Mouse (Mus musculus) ovary, postnatal 10 days (tissue): ENCODE measurements around the gene Snx4.
A peak's percentile ranks its signal among the peaks of the same experiment; 100 is the strongest.
"Not testable (repeated sequence)": the region's sequence is repeated elsewhere in the genome, so short reads cannot be mapped to it uniquely, and the experiment has no call there.

Experiments
- DNase-seq: peaks from one replicate; pipeline ENCODE4 v3.0.0; 2022; ENCODE audit warnings: low spot score

The Snx4 gene

GRCm38 (mm10) chr16:33251194-33252051 lies at the start of gene Snx4:
Gene Snx4, plus strand, starts transcription at chr16:33251442.
- peak; percentile 90 for DNase-seq

- no peak for DNase-seq
These were observed 40.4 kb upstream of the Snx4 start for GRCm38 (mm10) chr16:33210812-33211211.

DNA sequence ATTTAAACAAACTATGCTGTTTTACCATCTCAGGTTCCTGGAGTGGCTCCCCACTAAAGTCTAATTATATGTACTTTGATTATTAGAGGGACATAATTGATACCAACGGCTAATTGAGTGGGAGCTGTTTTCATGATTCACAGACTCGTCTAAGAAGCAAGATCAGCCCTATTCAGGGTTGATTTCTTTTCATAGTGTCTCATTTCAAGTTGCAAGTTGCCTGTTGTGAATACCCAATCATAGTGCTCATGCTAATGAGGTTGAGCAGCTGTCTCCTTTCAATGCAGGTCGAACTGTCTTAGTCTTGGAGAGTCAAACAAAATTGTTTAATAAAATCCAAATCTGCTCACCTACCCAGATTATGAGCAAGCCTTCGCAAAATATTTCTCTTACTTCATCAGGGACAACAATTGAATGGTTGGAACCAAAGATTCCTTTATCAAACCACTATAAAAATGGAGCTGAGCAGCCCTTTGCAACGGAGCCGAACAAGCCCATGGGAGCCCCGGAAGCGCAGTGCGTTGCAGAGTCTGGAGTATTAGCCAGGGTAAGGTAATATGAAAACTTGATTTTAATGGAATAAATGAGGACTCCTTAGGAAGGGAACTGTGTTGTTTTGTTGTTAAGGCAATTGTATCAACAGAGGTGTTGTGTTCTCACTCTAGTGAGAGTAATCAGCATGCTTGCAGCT lies 34.8 kb upstream of the Snx4 start:
- DNase-seq: no peak

DNA sequence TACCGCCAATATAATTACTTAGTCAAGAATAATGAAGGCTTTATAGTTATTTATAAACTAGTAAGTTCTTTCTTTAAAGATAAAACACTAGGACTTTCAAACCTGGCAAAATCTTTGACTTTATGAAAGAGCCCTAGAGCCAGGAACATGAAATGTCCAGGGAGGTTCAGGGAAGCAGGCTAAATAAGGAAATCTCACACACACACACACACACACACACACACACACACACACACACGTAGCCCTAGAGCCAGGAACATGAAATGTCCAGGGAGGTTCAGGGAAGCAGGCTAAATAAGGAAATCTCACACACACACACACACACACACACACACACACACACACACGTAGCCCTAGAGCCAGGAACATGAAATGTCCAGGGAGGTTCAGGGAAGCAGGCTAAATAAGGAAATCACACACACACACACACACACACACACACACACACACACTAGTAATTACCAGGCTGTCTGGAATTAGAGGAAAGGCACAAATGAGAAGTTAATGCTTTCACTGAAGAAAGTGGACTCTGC lies 33.6 kb upstream of the Snx4 start:
- DNase-seq: not testable (repeated sequence)

DNA sequence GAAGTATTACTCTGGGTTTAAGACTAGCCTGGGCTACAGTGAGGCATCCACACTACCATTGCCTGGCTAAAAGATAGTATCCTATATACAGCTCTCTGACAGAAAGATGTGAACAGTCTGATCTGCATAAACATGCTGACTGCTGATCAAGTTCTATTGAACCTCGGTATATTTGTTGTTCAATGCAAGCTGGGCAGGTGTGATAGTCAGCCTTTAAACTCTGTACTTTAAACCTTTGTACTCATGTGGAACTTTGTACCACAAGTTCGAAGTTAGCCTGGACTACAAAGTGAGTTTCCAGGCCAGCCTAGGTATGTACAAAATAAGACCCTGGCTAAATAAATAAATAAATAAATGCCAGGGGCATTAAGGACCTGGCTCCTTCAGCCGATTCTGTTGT lies 28.8 kb upstream of the Snx4 start:
- no peak for DNase-seq

- no peak for DNase-seq
These were observed 26.9 kb upstream of the Snx4 start for GRCm38 (mm10) chr16:33224381-33224780.

DNA sequence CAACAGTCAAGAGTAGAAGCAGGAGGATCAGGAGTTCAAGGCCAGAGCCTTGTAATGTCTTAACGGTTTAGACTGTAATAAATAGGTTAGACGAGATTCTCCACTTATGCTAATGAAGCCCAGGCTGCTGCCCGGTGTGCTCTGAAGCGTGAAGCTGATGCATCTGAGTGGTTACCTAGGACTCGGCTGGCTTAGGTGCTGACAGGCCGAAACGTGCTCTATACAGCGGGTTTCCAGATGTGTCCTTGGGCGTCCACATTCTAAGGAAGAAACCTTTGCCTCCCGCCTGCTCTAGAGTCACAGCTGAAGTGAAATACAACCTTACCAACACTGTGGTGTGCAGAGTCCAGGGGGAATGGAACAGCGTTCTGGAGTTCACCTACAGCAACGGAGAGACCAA lies 17.1 kb upstream of the Snx4 start:
- DNase-seq: no peak

DNA sequence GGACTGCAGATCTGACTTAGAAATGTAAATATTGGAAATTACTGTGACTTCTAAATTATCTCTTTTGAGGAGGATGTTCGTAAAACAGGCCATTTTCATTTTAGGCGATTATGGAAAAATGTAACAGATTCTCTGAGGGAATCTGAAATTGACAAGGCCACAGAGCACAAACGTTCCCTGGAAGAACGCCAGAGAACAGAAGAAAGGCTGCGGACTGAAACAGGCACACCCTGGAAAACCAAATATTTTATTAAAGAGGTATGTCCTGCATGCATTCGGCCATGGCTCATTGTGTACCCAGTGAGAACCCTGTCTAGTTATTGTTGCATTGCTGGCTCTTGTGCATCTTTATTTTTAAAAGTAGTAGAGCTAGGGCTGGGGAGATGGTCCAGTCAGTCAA lies 15.1 kb upstream of the Snx4 start:
- no peak for DNase-seq

- no peak for DNase-seq
These were observed 11.9 kb upstream of the Snx4 start for GRCm38 (mm10) chr16:33239305-33239704.

GRCm38 (mm10) chr16:33242046-33242445 lies 9.2 kb upstream of the Snx4 start:
- DNase-seq: no peak

GRCm38 (mm10) chr16:33244136-33244691 lies 7.0 kb upstream of the Snx4 start:
- DNase-seq: no peak

- no peak for DNase-seq
These were observed 6.2 kb upstream of the Snx4 start for GRCm38 (mm10) chr16:33244933-33245470.

GRCm38 (mm10) chr16:33246526-33246925 lies 4.7 kb upstream of the Snx4 start:
- no peak for DNase-seq

GRCm38 (mm10) chr16:33247006-33247405 lies 4.2 kb upstream of the Snx4 start:
- no peak for DNase-seq

- DNase-seq: no peak
These were observed 556 bp upstream of the Snx4 start for GRCm38 (mm10) chr16:33250651-33251120.

DNA sequence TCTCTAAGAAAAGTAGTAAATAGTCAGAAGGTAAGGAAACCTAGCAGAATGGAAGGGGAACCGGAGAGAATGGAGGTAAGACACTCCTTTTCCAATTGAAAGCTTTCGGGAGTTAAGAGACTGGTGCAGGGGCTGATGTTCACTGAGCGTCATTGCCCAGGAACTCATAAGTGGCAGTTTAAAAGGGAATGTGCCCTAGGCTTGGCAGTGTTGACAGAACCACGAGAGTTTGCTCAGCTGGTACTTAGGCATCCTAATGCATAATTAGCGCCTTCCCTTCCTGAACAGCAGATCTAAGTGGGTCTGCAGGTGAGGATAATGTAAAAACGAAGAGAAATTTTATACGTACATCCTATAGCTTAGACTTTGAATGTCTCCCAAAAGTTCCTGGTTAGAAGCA lies 4.4 kb downstream of the Snx4 start:
- DNase-seq: no peak

GRCm38 (mm10) chr16:33258530-33258929 lies 7.3 kb downstream of the Snx4 start:
- DNase-seq: no peak

GRCm38 (mm10) chr16:33259824-33260223 lies 8.6 kb downstream of the Snx4 start:
- DNase-seq: no peak

DNA sequence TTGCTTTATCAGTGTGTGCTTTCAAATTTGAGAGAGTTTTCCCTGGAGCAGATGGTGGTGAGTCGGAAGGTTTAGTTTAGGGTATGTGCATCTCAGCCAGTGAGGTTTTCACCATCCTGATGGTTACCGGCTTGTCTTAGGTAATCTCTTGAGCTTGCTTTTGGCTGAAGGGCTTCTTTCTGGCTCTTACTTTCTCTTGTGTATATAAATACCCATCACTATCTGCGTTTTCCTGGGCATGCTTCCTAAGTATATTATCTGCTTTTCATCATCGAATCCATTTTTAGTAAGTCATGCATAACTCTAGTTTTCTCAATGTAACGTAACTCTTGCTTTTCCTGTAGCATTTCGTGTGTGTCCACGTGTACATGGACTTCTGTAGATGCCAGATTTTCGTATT lies 9.6 kb downstream of the Snx4 start:
- DNase-seq: no peak

DNA sequence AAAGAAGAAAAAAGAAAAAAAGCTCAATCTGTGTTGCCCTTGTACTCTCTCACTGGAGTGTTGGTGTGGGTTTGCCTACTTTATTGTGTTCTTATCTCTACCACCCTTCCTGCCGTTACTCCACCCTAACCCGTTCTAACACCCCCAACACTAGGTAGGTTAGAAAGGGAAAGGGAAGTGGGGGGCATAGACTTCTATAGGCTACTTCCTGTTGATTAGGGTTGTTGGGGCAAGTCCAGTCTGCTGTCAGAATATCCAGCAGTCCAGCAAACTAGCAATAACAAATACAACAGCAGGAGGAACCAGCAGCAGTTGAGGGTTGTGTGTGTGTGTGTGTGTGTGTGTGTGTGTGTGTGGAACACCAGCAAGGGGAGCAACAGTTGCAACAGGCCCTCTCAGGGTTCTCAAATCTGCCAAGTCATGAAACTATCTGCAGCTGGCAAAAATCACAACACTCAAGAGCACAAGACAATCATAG lies 10.4 kb downstream of the Snx4 start:
- no peak for DNase-seq

DNA sequence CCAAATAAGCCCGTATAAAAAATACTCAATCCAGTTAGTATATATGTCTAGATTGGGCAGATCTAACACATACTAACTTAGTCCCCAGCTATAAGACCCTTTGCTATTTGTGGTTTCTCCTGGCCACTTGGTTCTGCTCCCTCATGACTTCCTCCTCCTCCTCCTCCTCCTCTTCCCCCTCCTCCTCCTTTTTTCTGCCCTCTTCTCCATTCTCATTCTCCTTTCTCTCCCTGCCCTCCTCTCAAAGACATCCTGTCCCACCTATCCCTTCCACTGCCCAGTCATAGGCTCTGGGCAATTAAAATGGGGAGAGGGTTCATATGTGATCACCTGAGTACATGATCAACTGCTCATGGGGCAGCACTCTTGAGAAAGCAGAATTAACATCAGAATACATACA lies 10.9 kb downstream of the Snx4 start:
- DNase-seq: no peak

DNA sequence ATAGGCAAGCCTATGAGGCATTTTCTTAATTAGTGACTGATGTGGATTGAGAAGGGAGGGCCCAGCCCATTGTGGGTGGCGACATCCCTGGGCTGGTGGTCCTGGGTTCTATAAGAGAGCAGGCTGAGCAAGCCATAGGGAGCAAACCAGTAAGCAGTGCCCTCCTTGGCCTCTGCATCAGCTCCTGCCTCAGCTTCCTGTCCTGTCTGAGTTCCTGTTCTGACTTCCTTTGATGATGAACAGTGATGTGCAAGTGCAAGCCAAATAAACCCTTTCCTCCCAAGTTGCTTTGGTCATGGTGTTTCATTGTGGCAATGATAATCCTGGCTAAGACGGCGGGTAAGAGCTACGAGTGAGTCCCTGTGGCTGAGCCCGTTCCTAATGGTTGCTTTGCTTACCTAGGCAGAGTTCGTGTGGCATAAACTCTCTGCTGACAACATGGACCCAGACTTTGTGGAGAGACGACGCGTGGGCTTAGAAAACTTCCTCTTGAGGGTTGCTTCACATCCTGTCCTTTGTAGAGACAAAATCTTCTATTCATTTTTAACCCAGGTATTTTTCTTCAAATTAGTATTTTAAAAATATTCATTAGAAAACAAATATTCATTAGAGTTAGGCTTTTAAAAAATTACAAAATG lies 16.5 kb downstream of the Snx4 start:
- no peak for DNase-seq
